Mouse (Mus musculus) stomach, embryonic 14.5 days (tissue): ENCODE measurements around the gene Ralb. TPM values are rescaled to one million over a fixed set of nuclear protein-coding genes. Genes with fewer than 3 reads are reported as not detected.

ENCODE experiments used
- ATAC-seq: fragments of 200-750 bp; cut with Nextera tagmentation; 2 replicates; pipeline ENCODE4 v1.8.0; 2017; ENCODE audit warnings: low read depth, moderate TSS enrichment; ENCODE audit not compliant: insufficient number of reproducible peaks, insufficient read depth, low FRiP score
- H3K27ac ChIP-seq: fragments of 300-500 bp; sonication (generic); 2 replicates; pipeline ENCODE4 v1.5.1; 2014; ENCODE audit warnings: mild to moderate bottlenecking, low read length, moderate library complexity, mixed read lengths
- H3K27me3 ChIP-seq: fragments of 300-500 bp; sonication (generic); 2 replicates; pipeline ENCODE4 v1.6.1; 2014; ENCODE audit warnings: low read length, control low read depth, mixed read lengths; ENCODE audit not compliant: control insufficient read depth, insufficient read depth
- H3K36me3 ChIP-seq: fragments of 300-500 bp; sonication (generic); 2 replicates; pipeline ENCODE4 v1.6.1; 2014; ENCODE audit warnings: mild to moderate bottlenecking, control low read depth, low read length, moderate library complexity, mixed read lengths; ENCODE audit not compliant: control insufficient read depth, insufficient read depth
- H3K4me1 ChIP-seq: fragments of 300-500 bp; sonication (generic); 2 replicates; pipeline ENCODE4 v1.6.1; 2014; ENCODE audit warnings: low read length, control low read depth, mixed read lengths; ENCODE audit not compliant: control insufficient read depth, insufficient read depth
- H3K4me2 ChIP-seq: fragments of 300-500 bp; sonication (generic); replicated peaks from 2 replicates; pipeline ENCODE4 v1.6.1; 2014; ENCODE audit warnings: low read depth, low read length, control low read depth
- H3K4me3 ChIP-seq: fragments of 300-500 bp; sonication (generic); 2 replicates; pipeline ENCODE4 v1.5.1; 2014; ENCODE audit warnings: low read depth, low read length, control low read depth
- H3K9ac ChIP-seq: fragments of 300-500 bp; sonication (generic); replicated peaks from 2 replicates; pipeline ENCODE4 v1.6.1; 2014; ENCODE audit warnings: low read depth, mild to moderate bottlenecking, control low read depth, low read length, moderate library complexity, mixed read lengths
- H3K9me3 ChIP-seq: fragments of 300-500 bp; sonication (generic); 2 replicates; pipeline ENCODE4 v1.6.1; 2016; ENCODE audit warnings: low read depth, low read length, control low read depth; ENCODE audit not compliant: control insufficient read depth
- WGBS: fragments of 180-500 bp; shearing (Covaris S2); extraction: QIAGEN DNeasy Blood & Tissue Kit; methylation state at CpG from one replicate; pipeline ENCODE4 v1.1.7; 2014; 5-methylcytosine and 5-hydroxymethylcytosine counted together
- polyA plus RNA-seq: library from polyadenylated mRNA; unstranded; fragments of >200 nt; fragmentation: Nextera tagmentation; extraction: Ambion mirVana; gene quantifications from 2 replicates; pipeline ENCODE4 v1.2.1, GENCODE M21; 2014

Gene Ralb
- polyA plus RNA-seq, 1 experiment from 2014 or later = 103 TPM

GRCm38 (mm10) chr1:119422460-119423015, 82.1 kb downstream of the Ralb start:
- H3K9ac ChIP-seq = no peak overlapping the region; the same call in 1 of the 2 replicates
- H3K36me3 ChIP-seq = no peaks in the 10 kb centered on the region
- no peak overlapping the region for H3K27ac ChIP-seq
- 1% methylated on average over 30 of the region's 32 CpGs for WGBS
- peaks cover 11% of the 10 kb centered on the region; the same call in 1 of the 2 replicates for H3K4me1 ChIP-seq
- H3K4me2 ChIP-seq = peak overlapping the region; percentile 99
- H3K4me3 ChIP-seq = peak overlapping the region; percentile 67
- no peaks in the 10 kb centered on the region for H3K9me3 ChIP-seq
- no peak for ATAC-seq
- peaks cover 41% of the 10 kb centered on the region for H3K27me3 ChIP-seq

- Histone ChIP-seq H3K9ac (peak within 1 kb of the TSS; percentile 40; the same call in 1 of the 2 replicates), H3K36me3 (no peaks in the 10 kb centered on the region), H3K4me1 (peaks cover 11% of the 10 kb centered on the region; the same call in 1 of the 2 replicates), H3K27me3 (peaks cover 46% of the 10 kb centered on the region), H3K27ac (no peak within 1 kb of the TSS), H3K9me3 (no peaks in the 10 kb centered on the region), H3K4me3 (peak within 1 kb of the TSS; percentile 67), H3K4me2 (peak within 1 kb of the TSS; percentile 99)
- under 1% methylated on average over 65 of the region's 92 CpGs for WGBS
- ATAC-seq = peak; percentile 30; the same call in 1 of the 2 replicates
Observed at GRCm38 (mm10) chr1:119421576-119422421, 82.8 kb downstream of the Ralb start, which contains the start of gene Inhbb. Gene Inhbb (minus strand): TSS chr1:119422248.

GRCm38 (mm10) chr1:119420984-119421575, 83.5 kb downstream of the Ralb start:
- Histone ChIP-seq H3K36me3 (no peaks in the 10 kb centered on the region), H3K9me3 (no peaks in the 10 kb centered on the region), H3K4me1 (peaks cover 11% of the 10 kb centered on the region; the same call in 1 of the 2 replicates), H3K27me3 (peaks cover 51% of the 10 kb centered on the region), H3K9ac (peak overlapping the region; percentile 40; the same call in 1 of the 2 replicates), H3K4me3 (peak overlapping the region; percentile 67), H3K27ac (no peak overlapping the region), H3K4me2 (peak overlapping the region; percentile 99)
- ATAC-seq = peak; percentile 33; the same call in 1 of the 2 replicates
- WGBS = under 1% methylated on average over 50 of the region's 78 CpGs

Other genes starting within 250 kb of the Ralb start
- 1.5 and 2.0 TPM in 2 replicates for gene Inhbb, start 82.5 kb downstream of the Ralb start, polyA plus RNA-seq
- 22.8 and 23.9 TPM in 2 replicates for gene Tmem185b, start 21.4 kb upstream of the Ralb start, polyA plus RNA-seq
- gene Epb41l5, start 144.2 kb upstream of the Ralb start, polyA plus RNA-seq = 45.0 and 49.3 TPM in 2 replicates